Comparison of ENCODE assay signal across 8 mouse cellular contexts in the genomic region with DNA sequence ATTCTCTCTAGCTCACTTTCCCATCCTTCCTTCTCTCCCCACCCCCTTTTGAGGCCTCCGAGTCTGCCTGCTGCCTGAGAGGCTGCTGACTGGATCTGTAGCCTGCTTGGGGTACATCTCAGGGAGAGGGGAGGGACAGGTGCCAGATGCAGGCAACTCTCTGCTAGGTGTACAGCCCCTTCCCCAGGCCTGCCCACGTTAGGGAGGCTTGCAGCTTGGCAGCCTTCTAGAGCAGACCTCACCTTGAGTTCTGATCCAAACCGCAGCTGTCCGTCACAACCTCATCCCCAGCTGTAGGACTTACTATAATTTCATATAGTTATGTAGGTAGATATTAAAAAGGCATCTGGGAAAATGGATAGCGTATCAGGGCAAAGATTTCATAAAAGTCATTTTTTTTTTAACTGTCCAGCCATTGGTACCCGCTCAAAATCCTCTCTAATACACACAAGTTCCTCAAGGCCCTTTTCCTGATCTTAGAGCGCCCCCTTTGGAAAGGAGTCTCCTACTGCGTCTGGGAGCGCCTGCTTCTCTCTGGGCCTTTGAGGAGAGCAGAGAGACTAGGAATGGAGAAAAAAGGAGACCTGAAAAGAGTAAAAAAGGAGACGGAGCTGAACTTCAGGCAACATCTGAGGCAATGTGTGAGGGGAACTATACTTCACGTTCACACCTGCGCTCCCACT.
DNase-seq lines count a peak whose midpoint lies in the region; ATAC-seq and TF ChIP-seq lines count a peak whose summit lies in the region.

No protein-coding gene starts in this region.

- peak; percentile 68 for TF ChIP-seq CTCF in E14TG2a.4 (conservative IDR thresholded peaks at IDR 0.05; ENCODE audit: low read length)

- no peaks in the 10 kb centered on the region for H3K36me3 ChIP-seq in E14TG2a.4 (ENCODE audit: insufficient read depth, low read length)
- no peaks in the 10 kb centered on the region for H3K36me3 ChIP-seq in forebrain, embryonic 16.5 days (ENCODE audit: control insufficient read depth, insufficient read depth)

- 32% methylated on average over 12 of the region's 12 CpGs for WGBS in forebrain, embryonic 16.5 days

- H3K9ac ChIP-seq in forebrain, embryonic 16.5 days (replicated peaks; ENCODE audit: low read depth, low read length): no peak overlapping the region

- H3K4me2 ChIP-seq in forebrain, embryonic 16.5 days (ENCODE audit: low read length): no peak overlapping the region

- H3K4me3 ChIP-seq in E14TG2a.4 (replicated peaks; ENCODE audit: low read length): no peak overlapping the region
- no peak overlapping the region for H3K4me3 ChIP-seq in forebrain, embryonic 16.5 days (replicated peaks; ENCODE audit: low read length)

- peaks cover 12% of the 10 kb centered on the region for H3K27me3 ChIP-seq in E14TG2a.4 (ENCODE audit: insufficient read depth, low read length)
- no peaks in the 10 kb centered on the region for H3K27me3 ChIP-seq in forebrain, embryonic 16.5 days (replicated peaks; ENCODE audit: control insufficient read depth, insufficient read depth, low read length)

- no peak overlapping the region for H3K27ac ChIP-seq in forebrain, embryonic 16.5 days (ENCODE audit: low read length)

- no peaks in the 10 kb centered on the region for H3K9me3 ChIP-seq in E14TG2a.4 (ENCODE audit: low read length)
- H3K9me3 ChIP-seq in forebrain, embryonic 16.5 days (ENCODE audit: control insufficient read depth, low read length): no peaks in the 10 kb centered on the region

- peaks cover 14% of the 10 kb centered on the region for H3K4me1 ChIP-seq in E14TG2a.4 (replicated peaks; ENCODE audit: low read depth, low read length)
- 0 out of 2 replicates have a peak, but pooled peaks cover 4% of the 10 kb centered on the region for H3K4me1 ChIP-seq in forebrain, embryonic 16.5 days (replicated peaks; ENCODE audit: control insufficient read depth, insufficient read depth, low read length)

- peak; percentile 55; the same call in 1 of the 2 replicates for ATAC-seq in forebrain, embryonic 16.5 days

- peak; percentile 38 for DNase-seq in gastrocnemius, postnatal 10 days
- DNase-seq in gastrocnemius, postnatal 25 days: no peak
- peak; percentile 35 for DNase-seq in c-Kit-positive CD71-positive TER-119-negative erythroid progenitor cells, embryonic 14.5 days (ENCODE audit: low read depth)
- peak; percentile 39 for DNase-seq in layer of hippocampus, adult 9-11 months
- peak; percentile 72 for DNase-seq in mesoderm, embryonic 11.5 days (ENCODE audit: low read depth, low spot score)
- no peak for DNase-seq in yolk sac, embryonic 10.5 days (ENCODE audit: low spot score)

Comparison
In these comparisons a context has a peak if more than half of its experiments do, and no peak if none do; other contexts are left out.
1. DNase-seq: peak in gastrocnemius, postnatal 10 days (single experiment), c-Kit-positive CD71-positive TER-119-negative erythroid progenitor cells, embryonic 14.5 days (single experiment), layer of hippocampus, adult 9-11 months (single experiment) and mesoderm, embryonic 11.5 days (single experiment); none in gastrocnemius, postnatal 25 days (single experiment) and yolk sac, embryonic 10.5 days (single experiment).